Mouse (Mus musculus) kidney, adult 2 months (tissue): ENCODE data around the gene Sult2b1. TPM values are rescaled to one million over a fixed set of nuclear protein-coding genes. Genes with fewer than 3 reads are reported as not detected.

Experiments
- DNase-seq: peaks from one replicate; pipeline ENCODE4 v3.0.0; 2021
- H3K27ac ChIP-seq: fragments of 200-500 bp; 2 replicates; pipeline ENCODE4 v1.5.1; 2012; ENCODE audit warnings: low read depth, low read length, control low read depth, inconsistent platforms; ENCODE audit not compliant: insufficient read depth
- H3K27me3 ChIP-seq: fragments of 200-500 bp; replicated peaks from 2 replicates; pipeline ENCODE4 v1.6.1; 2012; ENCODE audit warnings: mild to moderate bottlenecking, moderate library complexity, low read length, inconsistent platforms; ENCODE audit not compliant: control insufficient read depth, insufficient read depth
- H3K36me3 ChIP-seq: fragments of 200-500 bp; 2 replicates; pipeline ENCODE4 v1.6.1; 2012; ENCODE audit warnings: mild to moderate bottlenecking, moderate library complexity, low read length, inconsistent platforms; ENCODE audit not compliant: control insufficient read depth, insufficient read depth
- H3K4me1 ChIP-seq: fragments of 200-500 bp; 2 replicates; pipeline ENCODE4 v1.6.1; 2011; ENCODE audit warnings: low read length; ENCODE audit not compliant: control insufficient read depth, insufficient read depth
- H3K4me3 ChIP-seq: fragments of 200-500 bp; 2 replicates; pipeline ENCODE4 v1.5.1; 2011; ENCODE audit warnings: mild to moderate bottlenecking, low read depth, low read length, control low read depth; ENCODE audit not compliant: insufficient read depth
- CTCF ChIP-seq: fragments of 200-500 bp; conservative IDR thresholded peaks from 2 replicates; pipeline ENCODE4 v1.5.1; 2011; ENCODE audit warnings: low read depth, mild to moderate bottlenecking, control low read depth, low read length, moderate library complexity, mixed read lengths; ENCODE audit not compliant: insufficient read depth, insufficient read length
- POLR2A ChIP-seq: fragments of 200-500 bp; IDR thresholded peaks from one replicate; pipeline ENCODE4 v1.6.1; 2011; ENCODE audit warnings: low read depth, low read length, control low read depth
- WGBS: fragments of 180-500 bp; shearing (Covaris S2); methylation state at CpG from one replicate; pipeline ENCODE4 v1.1.7; 2018; 5-methylcytosine and 5-hydroxymethylcytosine counted together
- polyA plus RNA-seq: library from polyadenylated mRNA; depleted of rRNA; stranded (reverse); fragments of >200 nt; gene quantifications from 2 replicates; pipeline ENCODE4 v1.2.3, GENCODE M21; 2012

Gene Sult2b1
- polyA plus RNA-seq, 1 experiment = 6.1 TPM

- whole genome bisulfite sequencing = 77% methylated on average over 19 of the region's 19 CpGs
- no peak for TF ChIP-seq CTCF
- no peak for TF ChIP-seq POLR2A
- Histone ChIP-seq H3K27me3 (no peaks in the 10 kb centered on the region), H3K4me3 (peak overlapping the region; percentile 25), H3K4me1 (peaks cover 32% of the 10 kb centered on the region), H3K36me3 (peaks cover 5% of the 10 kb centered on the region; the same call in 1 of the 2 replicates), H3K27ac (peak overlapping the region; percentile 63; the same call in 1 of the 2 replicates)
- DNase-seq = peak; percentile 30
These were observed 68.6 kb downstream of the Sult2b1 start for GRCm38 (mm10) chr7:45715741-45716459.

- TF ChIP-seq POLR2A = peak; percentile 62
- no peak for TF ChIP-seq CTCF
- H3K27ac ChIP-seq = peak within 1 kb of the TSS; percentile 94
- DNase-seq = peak; percentile 99
- H3K4me1 ChIP-seq = peaks cover 32% of the 10 kb centered on the region
- peak within 1 kb of the TSS; percentile 88 for H3K4me3 ChIP-seq
- WGBS = 7% methylated on average over 34 of the region's 34 CpGs
- H3K27me3 ChIP-seq = no peaks in the 10 kb centered on the region
- H3K36me3 ChIP-seq = peaks cover 5% of the 10 kb centered on the region; the same call in 1 of the 2 replicates
These were observed 69.3 kb downstream of the Sult2b1 start, which contains the start of gene Rpl18 for GRCm38 (mm10) chr7:45715090-45715708. Gene Rpl18, plus strand, starts transcription at chr7:45715457.

GRCm38 (mm10) chr7:45714630-45715089 is 69.8 kb downstream of the Sult2b1 start:
- peak overlapping the region; percentile 94 for H3K27ac ChIP-seq
- peaks cover 32% of the 10 kb centered on the region for H3K4me1 ChIP-seq
- WGBS = 4% methylated on average over 14 of the region's 14 CpGs
- no peak for TF ChIP-seq CTCF
- TF ChIP-seq POLR2A = no peak
- DNase-seq = peak; percentile 72
- no peaks in the 10 kb centered on the region for H3K27me3 ChIP-seq
- peak overlapping the region; percentile 88 for H3K4me3 ChIP-seq
- H3K36me3 ChIP-seq = peaks cover 10% of the 10 kb centered on the region; the same call in 1 of the 2 replicates

GRCm38 (mm10) chr7:45713881-45714520 is 70.5 kb downstream of the Sult2b1 start:
- no peak for TF ChIP-seq CTCF
- no peak for TF ChIP-seq POLR2A
- no peaks in the 10 kb centered on the region for H3K27me3 ChIP-seq
- peaks cover 12% of the 10 kb centered on the region; the same call in 1 of the 2 replicates for H3K36me3 ChIP-seq
- peak; percentile 56 for DNase-seq
- peak overlapping the region; percentile 88 for H3K4me3 ChIP-seq
- 34% methylated on average over 6 of the region's 6 CpGs for WGBS
- H3K27ac ChIP-seq = peak overlapping the region; percentile 94
- H3K4me1 ChIP-seq = peaks cover 31% of the 10 kb centered on the region

- peak; percentile 52 for DNase-seq
- 75% methylated on average over 16 of the region's 16 CpGs for WGBS
- no peak overlapping the region; the same call in 1 of the 2 replicates for H3K4me3 ChIP-seq
These were observed 71.1 kb downstream of the Sult2b1 start for GRCm38 (mm10) chr7:45713396-45713795.

GRCm38 (mm10) chr7:45712022-45712757 is 72.3 kb downstream of the Sult2b1 start:
- TF ChIP-seq CTCF (no peak), POLR2A (peak; percentile 41)
- Histone ChIP-seq H3K4me3 (no peak overlapping the region), H3K27ac (peak overlapping the region; percentile 94), H3K27me3 (no peaks in the 10 kb centered on the region), H3K36me3 (peaks cover 16% of the 10 kb centered on the region; the same call in 1 of the 2 replicates), H3K4me1 (peaks cover 46% of the 10 kb centered on the region)
- DNase-seq = peak; percentile 96
- WGBS = 65% methylated on average over 21 of the region's 21 CpGs

More at GRCm38 (mm10) chr7:45713396-45713795, 71.1 kb downstream of the Sult2b1 start:
- no peaks in the 10 kb centered on the region for H3K27me3 ChIP-seq
- peaks cover 15% of the 10 kb centered on the region; the same call in 1 of the 2 replicates for H3K36me3 ChIP-seq
- no peak for TF ChIP-seq POLR2A
- no peak for TF ChIP-seq CTCF
- peak overlapping the region; percentile 94 for H3K27ac ChIP-seq
- H3K4me1 ChIP-seq = peaks cover 37% of the 10 kb centered on the region
